8 mouse cellular contexts compared by ENCODE assay signal in genomic region chr8:123858941-123859647, GRCm38 (mm10). TPM values are rescaled to one million over a fixed set of nuclear protein-coding genes. Genes with fewer than 3 reads are reported as not detected.
A peak's percentile ranks its signal among the peaks of the same experiment; 100 is the strongest.
DNase-seq lines count a peak whose midpoint lies in the region; ATAC-seq and TF ChIP-seq lines count a peak whose summit lies in the region.

No protein-coding gene starts in this region.

- H3K27me3 ChIP-seq in embryonic facial prominence, embryonic 15.5 days: peaks cover 19% of the 10 kb centered on the region; the same call in 1 of the 2 replicates
- no peaks in the 10 kb centered on the region; the same call in 1 of the 2 replicates for H3K27me3 ChIP-seq in limb, embryonic 14.5 days (ENCODE audit: control insufficient read depth, insufficient read depth, low read length)
- H3K27me3 ChIP-seq in midbrain, postnatal 0 days (ENCODE audit: insufficient read depth, low read length): no peaks in the 10 kb centered on the region

- no peaks in the 10 kb centered on the region; the same call in 1 of the 2 replicates for H3K4me1 ChIP-seq in bone marrow, adult 2 months (ENCODE audit: control insufficient read depth, insufficient read depth, low read length)
- peaks cover 13% of the 10 kb centered on the region for H3K4me1 ChIP-seq in embryonic facial prominence, embryonic 15.5 days
- 0 out of 2 replicates have a peak, but pooled peaks cover 4% of the 10 kb centered on the region for H3K4me1 ChIP-seq in limb, embryonic 14.5 days (ENCODE audit: control insufficient read depth, insufficient read depth, low read length)
- H3K4me1 ChIP-seq in midbrain, postnatal 0 days (ENCODE audit: insufficient read depth, low read length): peaks cover 2% of the 10 kb centered on the region; the same call in 1 of the 2 replicates

- DNase-seq in 416B (ENCODE audit: low read depth): peak; percentile 89
- DNase-seq in heart, adult 8-10 months (ENCODE audit: low spot score): peak; percentile 86
- DNase-seq in kidney, adult 9 months: peak; percentile 89
- DNase-seq in limb, embryonic 14.5 days (ENCODE audit: low spot score): peak; percentile 92
- peak; percentile 94 for DNase-seq in midbrain, postnatal 0 days (ENCODE audit: low spot score)
- peak; percentile 91 for DNase-seq in spleen, postnatal 14 days (ENCODE audit: low spot score in 2 of 2)

- 1% methylated on average over 79 of the region's 79 CpGs for WGBS in bone marrow, adult 2 months
- under 1% methylated on average over 73 of the region's 79 CpGs for WGBS in embryonic facial prominence, embryonic 15.5 days
- WGBS in limb, embryonic 14.5 days: under 1% methylated on average over 63 of the region's 79 CpGs
- WGBS in midbrain, postnatal 0 days: under 1% methylated on average over 75 of the region's 79 CpGs

- H3K9me3 ChIP-seq in embryonic facial prominence, embryonic 15.5 days (replicated peaks): no peaks in the 10 kb centered on the region
- H3K9me3 ChIP-seq in limb, embryonic 14.5 days (ENCODE audit: control insufficient read depth, low read length): no peaks in the 10 kb centered on the region
- H3K9me3 ChIP-seq in midbrain, postnatal 0 days (ENCODE audit: low read length): no peaks in the 10 kb centered on the region

- H3K36me3 ChIP-seq in embryonic facial prominence, embryonic 15.5 days: no peaks in the 10 kb centered on the region
- no peaks in the 10 kb centered on the region for H3K36me3 ChIP-seq in limb, embryonic 14.5 days (ENCODE audit: control insufficient read depth, insufficient read depth, low read length)
- no peaks in the 10 kb centered on the region for H3K36me3 ChIP-seq in midbrain, postnatal 0 days (ENCODE audit: insufficient read depth, low read length)

- no peak for TF ChIP-seq CTCF in bone marrow, adult 2 months (IDR thresholded peaks at IDR 0.05; ENCODE audit: control insufficient read depth, insufficient read depth, low read length)
- TF ChIP-seq CTCF in midbrain, postnatal 0 days (IDR thresholded peaks at IDR 0.05): peak; percentile 44

- H3K4me3 ChIP-seq in bone marrow, adult 2 months (replicated peaks; ENCODE audit: control insufficient read depth, low read depth, low read length): peak overlapping the region; percentile 83
- H3K4me3 ChIP-seq in embryonic facial prominence, embryonic 15.5 days (replicated peaks): peak overlapping the region; percentile 64
- peak overlapping the region; percentile 82 for H3K4me3 ChIP-seq in limb, embryonic 14.5 days (replicated peaks; ENCODE audit: low read length)
- H3K4me3 ChIP-seq in midbrain, postnatal 0 days (ENCODE audit: low read depth, low read length): peak overlapping the region; percentile 83

- H3K9ac ChIP-seq in embryonic facial prominence, embryonic 15.5 days: peak overlapping the region; percentile 65
- H3K9ac ChIP-seq in limb, embryonic 14.5 days (ENCODE audit: low read depth, low read length, severe bottlenecking): peak overlapping the region; percentile 64
- H3K9ac ChIP-seq in midbrain, postnatal 0 days (replicated peaks; ENCODE audit: low read length, poor library complexity, severe bottlenecking): peak overlapping the region; percentile 84

- H3K27ac ChIP-seq in bone marrow, adult 2 months (ENCODE audit: control insufficient read depth, insufficient read depth, low read depth, low read length, poor library complexity): peak overlapping the region; percentile 88
- peak overlapping the region; percentile 66; the same call in 1 of the 2 replicates for H3K27ac ChIP-seq in embryonic facial prominence, embryonic 15.5 days (replicated peaks)
- no peak overlapping the region for H3K27ac ChIP-seq in limb, embryonic 14.5 days (replicated peaks; ENCODE audit: low read depth, low read length)
- peak overlapping the region; percentile 81 for H3K27ac ChIP-seq in midbrain, postnatal 0 days (ENCODE audit: low read depth, low read length)

- ATAC-seq in embryonic facial prominence, embryonic 15.5 days (ENCODE audit: insufficient number of reproducible peaks, low FRiP score, low TSS enrichment, low read depth): peak; percentile 96
- ATAC-seq in limb, embryonic 14.5 days (ENCODE audit: low FRiP score, low read depth): peak; percentile 98
- peak; percentile 92 for ATAC-seq in midbrain, postnatal 0 days (ENCODE audit: low FRiP score)

- H3K4me2 ChIP-seq in embryonic facial prominence, embryonic 15.5 days (replicated peaks): peak overlapping the region; percentile 94
- peak overlapping the region; percentile 85 for H3K4me2 ChIP-seq in limb, embryonic 14.5 days (replicated peaks; ENCODE audit: low read depth, low read length, severe bottlenecking)
- peak overlapping the region; percentile 90 for H3K4me2 ChIP-seq in midbrain, postnatal 0 days (ENCODE audit: low read depth, low read length, poor library complexity, severe bottlenecking)

- TF ChIP-seq POLR2A in bone marrow, adult 2 months (IDR thresholded peaks at IDR 0.05; ENCODE audit: borderline replicate concordance, control insufficient read depth, low read depth, low read length): peak; percentile 66; the same call in 1 of the 2 replicates
- TF ChIP-seq POLR2A in limb, embryonic 14.5 days (IDR thresholded peaks at IDR 0.05; ENCODE audit: borderline replicate concordance, extremely low read depth, insufficient read depth, insufficient read length): 0 out of 2 replicates have a peak, but pooled peaks have one; percentile 6

RNA-seq across cellular contexts. Expression of gene Ccsap, which starts 0.9 kb away (rescaled TPM):
- 2.2 and 2.5 TPM in 2 replicates for polyA plus RNA-seq in bone marrow, adult 2 months (2011; ENCODE audit: insufficient read depth, insufficient read length, low replicate concordance, missing spikeins)
- 4.9 and 6.5 TPM in 2 replicates for polyA plus RNA-seq in embryonic facial prominence, embryonic 15.5 days (2015; fragmentation: Nextera tagmentation; extraction: Ambion mirVana)
- 1 to 10 TPM in 1 of 4 experiments, under 1 TPM in 3; 0.44 to 1.4 (median 0.87) TPM for total RNA-seq in heart, adult 8-10 months (2022)
- 4.6 and 4.9 TPM in 2 replicates for polyA plus RNA-seq in limb, embryonic 14.5 days (2012; rRNA removed)
- 3.7 and 4.2 TPM in 2 replicates for polyA plus RNA-seq in limb, embryonic 14.5 days (2014; fragmentation: Nextera tagmentation; extraction: Ambion mirVana)
- 9.9 and 16.3 TPM in 2 replicates for total RNA-seq in midbrain, postnatal 0 days (2014; rRNA removed)
- 5.2 and 5.5 TPM in 2 replicates for polyA plus RNA-seq in midbrain, postnatal 0 days (2015; fragmentation: Nextera tagmentation; extraction: Ambion mirVana)

RNA-seq across cellular contexts. Expression of gene Acta1, which starts 35.5 kb away (rescaled TPM):
- polyA plus RNA-seq in bone marrow, adult 2 months (2011; ENCODE audit: insufficient read depth, insufficient read length, low replicate concordance, missing spikeins): 41.5 and 54.8 TPM in 2 replicates
- 1,020 and 1,287 TPM in 2 replicates for polyA plus RNA-seq in embryonic facial prominence, embryonic 15.5 days (2015; fragmentation: Nextera tagmentation; extraction: Ambion mirVana)
- total RNA-seq in heart, adult 8-10 months (2022): 100 to 1,000 TPM; 223 to 647 (median 436) TPM
- 829 and 847 TPM in 2 replicates for polyA plus RNA-seq in limb, embryonic 14.5 days (2012; rRNA removed)
- 625 and 1,005 TPM in 2 replicates for polyA plus RNA-seq in limb, embryonic 14.5 days (2014; fragmentation: Nextera tagmentation; extraction: Ambion mirVana)
- total RNA-seq in midbrain, postnatal 0 days (2014; rRNA removed): 12.3 and 22.7 TPM in 2 replicates
- 18.9 and 19.5 TPM in 2 replicates for polyA plus RNA-seq in midbrain, postnatal 0 days (2015; fragmentation: Nextera tagmentation; extraction: Ambion mirVana)

RNA-seq across cellular contexts. Expression of gene Rab4a, which starts 53.3 kb away (rescaled TPM):
- 3.5 and 9.1 TPM in 2 replicates for polyA plus RNA-seq in bone marrow, adult 2 months (2011; ENCODE audit: insufficient read depth, insufficient read length, low replicate concordance, missing spikeins)
- polyA plus RNA-seq in embryonic facial prominence, embryonic 15.5 days (2015; fragmentation: Nextera tagmentation; extraction: Ambion mirVana): 43.5 and 47.5 TPM in 2 replicates
- 10 to 100 TPM in 3 of 4 experiments, 1 to 10 TPM in 1; 9.4 to 14.1 (median 11.6) TPM for total RNA-seq in heart, adult 8-10 months (2022)
- polyA plus RNA-seq in limb, embryonic 14.5 days (2012; rRNA removed): 29.4 and 29.5 TPM in 2 replicates
- polyA plus RNA-seq in limb, embryonic 14.5 days (2014; fragmentation: Nextera tagmentation; extraction: Ambion mirVana): 45.1 and 45.5 TPM in 2 replicates
- total RNA-seq in midbrain, postnatal 0 days (2014; rRNA removed): 54.2 and 59.8 TPM in 2 replicates
- 97.7 and 101 TPM in 2 replicates for polyA plus RNA-seq in midbrain, postnatal 0 days (2015; fragmentation: Nextera tagmentation; extraction: Ambion mirVana)

Comparison
In these comparisons a context has a peak if more than half of its experiments do, and no peak if none do; other contexts are left out.
1. RNA of gene Acta1, which starts 35.5 kb away (polyA plus RNA-seq): 1,020 to 1,287 TPM in embryonic facial prominence, embryonic 15.5 days and 625 to 1,005 TPM in limb, embryonic 14.5 days; 41.5 to 54.8 TPM in bone marrow, adult 2 months and 18.9 to 19.5 TPM in midbrain, postnatal 0 days; every median in the first group is over 10 times any median in the second.
2. Peak in every context shown above with its lines, with median percentiles within 50 percentile points of each other: DNase-seq, H3K4me3 ChIP-seq, ATAC-seq, H3K4me2 ChIP-seq and H3K9ac ChIP-seq.